Mouse (Mus musculus) MEL (cell line): ENCODE data around the gene Dirc2. TPM values are rescaled to one million over a fixed set of nuclear protein-coding genes. Genes with fewer than 3 reads are reported as not detected.

Source experiments
- DNase-seq: peaks from one replicate; pipeline ENCODE4 v3.0.0; 2011; ENCODE audit warnings: low read depth, low spot score
- H3K27ac ChIP-seq: 2 replicates; pipeline ENCODE4 v1.5.1; 2012; ENCODE audit warnings: low read depth, mild to moderate bottlenecking, control low read depth, low read length, moderate library complexity; ENCODE audit not compliant: control insufficient read depth
- H3K27me3 ChIP-seq, 2 experiments: fragments of 150-350 bp in 1 of 2; sonication (generic) in 1 of 2; 2 replicates each; pipeline ENCODE4 v1.6.1; 2012; ENCODE audit warnings: low read length in 2 of 2, mild to moderate bottlenecking in 2 of 2, improper control_type of control experiment in 1 of 2, moderate library complexity in 1 of 2; ENCODE audit not compliant: insufficient read depth in 2 of 2, control insufficient read depth in 1 of 2
- H3K36me3 ChIP-seq, 2 experiments: 2 replicates each; pipeline ENCODE4 v1.6.1; 2012 to 2014; ENCODE audit warnings: low read length in 2 of 2, improper control_type of control experiment in 1 of 2, inconsistent platforms in 1 of 2, mild to moderate bottlenecking in 1 of 2; ENCODE audit not compliant: insufficient read depth in 2 of 2, control insufficient read depth in 1 of 2
- H3K4me1 ChIP-seq, 2 experiments: fragments of 150-350 bp in 1 of 2; sonication (generic) in 1 of 2; 2 replicates each; pipeline ENCODE4 v1.6.1; 2012; ENCODE audit warnings: low read length in 2 of 2, improper control_type of control experiment in 1 of 2, mild to moderate bottlenecking in 1 of 2; ENCODE audit not compliant: insufficient read depth in 2 of 2, control insufficient read depth in 1 of 2
- H3K4me3 ChIP-seq, 2 experiments: fragments of 150-350 bp in 1 of 2; sonication (generic) in 1 of 2; 2 replicates each; pipeline ENCODE4 v1.5.1; 2012; ENCODE audit warnings: low read depth in 2 of 2, low read length in 2 of 2, mild to moderate bottlenecking in 2 of 2, moderate library complexity in 2 of 2, control low read depth in 1 of 2, improper control_type of control experiment in 1 of 2; ENCODE audit not compliant: control insufficient read depth in 1 of 2, insufficient read depth in 1 of 2
- H3K79me2 ChIP-seq: 2 replicates; pipeline ENCODE4 v1.6.1; 2012; ENCODE audit warnings: mild to moderate bottlenecking, low read length, moderate library complexity; ENCODE audit not compliant: control insufficient read depth, poor library complexity, insufficient read depth
- H3K9ac ChIP-seq: 2 replicates; pipeline ENCODE4 v1.6.1; 2012; ENCODE audit warnings: low read depth, mild to moderate bottlenecking, control low read depth, low read length, moderate library complexity; ENCODE audit not compliant: control insufficient read depth, poor library complexity, severe bottlenecking
- H3K9me3 ChIP-seq: fragments of 150-350 bp; sonication (generic); replicated peaks from 2 replicates; pipeline ENCODE4 v1.6.1; 2012; ENCODE audit warnings: mild to moderate bottlenecking, low read length, improper control_type of control experiment, moderate library complexity; ENCODE audit not compliant: insufficient read depth
- BHLHE40 ChIP-seq: IDR thresholded peaks from 2 replicates; pipeline ENCODE4 v1.6.1; 2012; ENCODE audit warnings: low read depth, mild to moderate bottlenecking, inconsistent platforms, low read length, improper control_type of control experiment, borderline replicate concordance
- CTCF ChIP-seq, 3 experiments: IDR thresholded peaks in 2 of 3; conservative IDR thresholded peaks in 1 of 3; 2 replicates each; pipeline ENCODE4 v1.5.1; 2011 to 2012; ENCODE audit warnings: low read length in 3 of 3, low read depth in 2 of 3, mild to moderate bottlenecking in 2 of 3, improper control_type of control experiment in 1 of 3, inconsistent platforms in 1 of 3, mixed read lengths in 1 of 3, moderate library complexity in 1 of 3; ENCODE audit not compliant: control insufficient read depth in 1 of 3, insufficient read depth in 1 of 3, poor library complexity in 1 of 3, severe bottlenecking in 1 of 3
- EP300 ChIP-seq, 2 experiments: IDR thresholded peaks; 2 replicates each; pipeline ENCODE4 v1.6.1; 2011; ENCODE audit warnings: improper control_type of control experiment in 2 of 2, low read length in 2 of 2, low read depth in 1 of 2, mild to moderate bottlenecking in 1 of 2
- GABPA ChIP-seq: IDR thresholded peaks from 2 replicates; pipeline ENCODE4 v1.6.1; 2012; ENCODE audit warnings: low read depth, mild to moderate bottlenecking, inconsistent platforms, low read length, improper control_type of control experiment, moderate library complexity
- GATA1 ChIP-seq: IDR thresholded peaks from 2 replicates; pipeline ENCODE4 v1.6.1; 2011; ENCODE audit warnings: low read depth, low read length, improper control_type of control experiment
- HCFC1 ChIP-seq: IDR thresholded peaks from 2 replicates; pipeline ENCODE4 v1.6.1; 2012; ENCODE audit warnings: low read depth, mild to moderate bottlenecking, inconsistent platforms, low read length, improper control_type of control experiment, moderate library complexity
- JUND ChIP-seq: IDR thresholded peaks from 2 replicates; pipeline ENCODE4 v1.6.1; 2011; ENCODE audit warnings: low read depth, mild to moderate bottlenecking, improper control_type of control experiment, low read length
- KAT2A ChIP-seq: conservative IDR thresholded peaks from 2 replicates; pipeline ENCODE4 v1.6.1; 2012; ENCODE audit warnings: low read depth, low read length, improper control_type of control experiment, inconsistent platforms
- MAFK ChIP-seq: IDR thresholded peaks from 2 replicates; pipeline ENCODE4 v1.6.1; 2011; ENCODE audit warnings: low read depth, mild to moderate bottlenecking, low read length, improper control_type of control experiment, borderline replicate concordance
- MYB ChIP-seq: IDR thresholded peaks from 2 replicates; pipeline ENCODE4 v1.6.1; 2011; ENCODE audit warnings: mild to moderate bottlenecking, low read depth, low read length, improper control_type of control experiment
- MYC ChIP-seq: IDR thresholded peaks from 2 replicates; pipeline ENCODE4 v1.6.1; 2011; ENCODE audit warnings: low read depth, mild to moderate bottlenecking, low read length, improper control_type of control experiment, moderate library complexity
- POLR2AphosphoS5 ChIP-seq: IDR thresholded peaks from 2 replicates; pipeline ENCODE4 v1.6.1; 2012; ENCODE audit warnings: low read depth, borderline replicate concordance, mild to moderate bottlenecking, inconsistent platforms, low read length, moderate library complexity, mixed read lengths
- RAD21 ChIP-seq: IDR thresholded peaks from 2 replicates; pipeline ENCODE4 v1.6.1; 2011; ENCODE audit warnings: mild to moderate bottlenecking, low read depth, low read length, improper control_type of control experiment
- RCOR1 ChIP-seq: IDR thresholded peaks from 2 replicates; pipeline ENCODE4 v1.6.1; 2012; ENCODE audit warnings: low read depth, mild to moderate bottlenecking, inconsistent platforms, low read length, improper control_type of control experiment
- TAL1 ChIP-seq: IDR thresholded peaks from 2 replicates; pipeline ENCODE4 v1.6.1; 2012; ENCODE audit warnings: mild to moderate bottlenecking, inconsistent platforms, low read length, moderate library complexity, mixed read lengths
- USF2 ChIP-seq, 2 experiments: IDR thresholded peaks; 2 replicates each; pipeline ENCODE4 v1.6.1; 2011 to 2012; ENCODE audit warnings: improper control_type of control experiment in 2 of 2, low read length in 2 of 2, borderline replicate concordance in 1 of 2, inconsistent platforms in 1 of 2, low read depth in 1 of 2, mild to moderate bottlenecking in 1 of 2; ENCODE audit not compliant: insufficient read depth in 1 of 2
- ZMIZ1 ChIP-seq: IDR thresholded peaks from 2 replicates; pipeline ENCODE4 v1.6.1; 2012; ENCODE audit warnings: low read depth, mild to moderate bottlenecking, inconsistent platforms, low read length, improper control_type of control experiment, moderate library complexity
- polyA plus RNA-seq, 2 experiments: library from polyadenylated mRNA; stranded (reverse) in 1 of 2; unstranded in 1 of 2; fragments of >175 nt in 1 of 2; fragments of >200 nt in 1 of 2; gene quantifications; 2 replicates each; pipeline versions ENCODE4 v1.2.1 to v1.2.4; 2012; ENCODE audit warnings: low replicate concordance in 2 of 2, low read depth in 1 of 2; ENCODE audit not compliant: insufficient read length in 2 of 2, insufficient read depth in 1 of 2, missing spikeins in 1 of 2
- total RNA-seq: library from RNA; depleted of rRNA; stranded (reverse); fragments of 300-350 nt; gene quantifications from 2 replicates; pipeline ENCODE4 v1.2.3, GENCODE M21; 2012

The Dirc2 gene
- total and polyA plus RNA-seq, 3 experiments, result 1.6 to 4.1 TPM; not detected in 1

DNA sequence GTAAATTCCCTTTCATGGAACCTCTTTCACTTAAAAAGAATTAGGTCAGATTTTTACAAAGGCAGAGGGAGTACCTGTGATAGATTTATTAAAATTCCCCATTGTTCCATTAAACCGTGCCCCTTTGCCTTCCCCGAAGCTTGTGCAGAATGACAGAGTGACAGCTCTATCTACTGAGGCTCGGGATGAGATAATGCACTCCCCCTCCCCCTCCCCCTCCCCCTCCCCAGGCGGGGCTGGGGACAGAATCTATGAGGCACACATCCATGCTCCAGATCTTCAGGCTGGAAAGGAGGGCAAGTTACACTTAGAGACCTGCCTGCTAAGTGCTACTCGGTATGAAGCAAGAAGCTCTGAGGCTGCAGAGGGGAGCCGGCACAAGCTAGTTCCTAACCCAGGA is 53.8 kb downstream of the Dirc2 start:
- H3K36me3 ChIP-seq, result no peaks in the 10 kb centered on the region
- TF ChIP-seq KAT2A (no peak), JUND (no peak), EP300 (IDR thresholded peaks at IDR 0.05; ENCODE audit: low read depth in 1 of 2, low read length in 2 of 2) (no peak), RAD21 (no peak), RCOR1 (no peak)
- H3K9ac ChIP-seq, result no peak overlapping the region

GRCm38 (mm10) chr16:35714689-35715088 is 54.5 kb downstream of the Dirc2 start:
- no peak for DNase-seq
- no peak for TF ChIP-seq GATA1
- no peak for TF ChIP-seq MYB
- TF ChIP-seq JUND, result no peak
- no peak for TF ChIP-seq RCOR1
- TF ChIP-seq EP300 (IDR thresholded peaks at IDR 0.05; ENCODE audit: low read depth in 1 of 2, low read length in 2 of 2), result no peak
- TF ChIP-seq ZMIZ1, result no peak
- no peak for TF ChIP-seq POLR2AphosphoS5
- no peak for TF ChIP-seq BHLHE40
- no peak for TF ChIP-seq CTCF (IDR thresholded peaks at IDR 0.05 in 2 of 3, conservative IDR thresholded peaks at IDR 0.05 in 1 of 3; ENCODE audit: control insufficient read depth in 1 of 3, insufficient read depth in 1 of 3, low read depth in 2 of 3, low read length in 3 of 3, poor library complexity in 1 of 3, severe bottlenecking in 1 of 3)
- TF ChIP-seq GABPA, result no peak
- TF ChIP-seq HCFC1, result no peak
- TF ChIP-seq MYC, result no peak
- no peak for TF ChIP-seq MAFK
- no peak for TF ChIP-seq KAT2A
- no peak for TF ChIP-seq RAD21
- no peak for TF ChIP-seq USF2 (IDR thresholded peaks at IDR 0.05; ENCODE audit: borderline replicate concordance in 1 of 2, insufficient read depth in 1 of 2, low read depth in 1 of 2, low read length in 2 of 2)
- no peak for TF ChIP-seq TAL1
- no peaks in the 10 kb centered on the region for H3K27me3 ChIP-seq
- H3K9ac ChIP-seq, result no peak overlapping the region
- H3K79me2 ChIP-seq, result no peaks in the 10 kb centered on the region
- H3K4me3 ChIP-seq, result no peak overlapping the region
- no peaks in the 10 kb centered on the region for H3K36me3 ChIP-seq
- H3K27ac ChIP-seq, result no peak overlapping the region
- H3K4me1 ChIP-seq, result no peaks in the 10 kb centered on the region
- no peaks in the 10 kb centered on the region for H3K9me3 ChIP-seq

More for the DNA sequence above, 53.8 kb downstream of the Dirc2 start:
- Histone ChIP-seq H3K79me2 (no peaks in the 10 kb centered on the region), H3K4me1 (no peaks in the 10 kb centered on the region), H3K4me3 (no peak overlapping the region), H3K27me3 (no peaks in the 10 kb centered on the region), H3K9me3 (no peaks in the 10 kb centered on the region), H3K27ac (no peak overlapping the region)
- no peak for DNase-seq
